Comparison of ENCODE assay signal across 8 mouse cellular contexts in genomic region chr17:65884061-65884669, GRCm38 (mm10). TPM values are rescaled to one million over a fixed set of nuclear protein-coding genes. Genes with fewer than 3 reads are reported as not detected.
DNase-seq lines count a peak whose midpoint lies in the region; ATAC-seq lines count a peak whose summit lies in the region.

No protein-coding gene starts in this region.

- WGBS in midbrain, embryonic 10.5 days = under 1% methylated on average over 56 of the region's 56 CpGs
- under 1% methylated on average over 55 of the region's 56 CpGs for WGBS in stomach, embryonic 15.5 days

- peak overlapping the region; percentile 98 for H3K4me3 ChIP-seq in midbrain, embryonic 10.5 days
- H3K4me3 ChIP-seq in stomach, embryonic 15.5 days (replicated peaks) = peak overlapping the region; percentile 88

- ATAC-seq in granulocyte monocyte progenitor cell, adult 5-6 weeks (replicated peaks; ENCODE audit: poor library complexity, severe bottlenecking) = peak; percentile 15
- peak; percentile 4; the same call in 1 of the 2 replicates for ATAC-seq in stomach, embryonic 15.5 days (ENCODE audit: insufficient read depth, low FRiP score, low read depth)

- peak overlapping the region; percentile 89 for H3K4me2 ChIP-seq in stomach, embryonic 15.5 days

- peak overlapping the region; percentile 91 for H3K27ac ChIP-seq in midbrain, embryonic 10.5 days (replicated peaks)
- peak overlapping the region; percentile 98 for H3K27ac ChIP-seq in stomach, embryonic 15.5 days

- H3K4me1 ChIP-seq in midbrain, embryonic 10.5 days = peaks cover 33% of the 10 kb centered on the region
- H3K4me1 ChIP-seq in stomach, embryonic 15.5 days = no peaks in the 10 kb centered on the region

- DNase-seq in cerebellum, adult 9-11 months = peak; percentile 82
- DNase-seq in cerebellum, postnatal 14 days = no peak
- DNase-seq in 416B (ENCODE audit: low read depth) = peak; percentile 41
- peak; percentile 28 for DNase-seq in c-Kit-negative CD71-positive TER-119-positive erythroid progenitor cells, embryonic 14.5 days (ENCODE audit: low read depth, low spot score)
- peak; percentile 53 to 68 for DNase-seq in kidney, postnatal 36 days
- DNase-seq in midbrain, embryonic 10.5 days (ENCODE audit: low spot score) = no peak

- H3K9ac ChIP-seq in stomach, embryonic 15.5 days = peak overlapping the region; percentile 91

- H3K27me3 ChIP-seq in midbrain, embryonic 10.5 days (ENCODE audit: low read depth, poor library complexity, severe bottlenecking) = no peaks in the 10 kb centered on the region
- no peaks in the 10 kb centered on the region for H3K27me3 ChIP-seq in stomach, embryonic 15.5 days (replicated peaks)

- no peaks in the 10 kb centered on the region for H3K36me3 ChIP-seq in midbrain, embryonic 10.5 days
- 0 out of 2 replicates have a peak, but pooled peaks cover 3% of the 10 kb centered on the region for H3K36me3 ChIP-seq in stomach, embryonic 15.5 days

- no peaks in the 10 kb centered on the region for H3K9me3 ChIP-seq in midbrain, embryonic 10.5 days (replicated peaks)
- H3K9me3 ChIP-seq in stomach, embryonic 15.5 days = no peaks in the 10 kb centered on the region

RNA-seq across cellular contexts. Expression of gene Ralbp1, which starts 1.4 kb away (rescaled TPM):
- 40.5 and 41.4 TPM in 2 replicates for total RNA-seq in granulocyte monocyte progenitor cell, adult 5-6 weeks (2014; fragmentation: Nextera tagmentation)
- total RNA-seq in granulocyte monocyte progenitor cell, adult 5-6 weeks (2017) = 71.5 and 76.3 TPM in 2 replicates
- 49.3 and 51.6 TPM in 2 replicates for polyA plus RNA-seq in midbrain, embryonic 10.5 days (2016; fragmentation: Nextera tagmentation; extraction: Ambion mirVana)
- 80.9 and 95.3 TPM in 2 replicates for polyA plus RNA-seq in stomach, embryonic 15.5 days (2015; fragmentation: Nextera tagmentation; extraction: Ambion mirVana)

Comparison
In these comparisons a context has a peak if more than half of its experiments do, and no peak if none do; other contexts are left out.
1. DNase-seq: peak in cerebellum, adult 9-11 months (single experiment), 416B (single experiment), c-Kit-negative CD71-positive TER-119-positive erythroid progenitor cells, embryonic 14.5 days (single experiment) and kidney, postnatal 36 days (2 of 2); none in cerebellum, postnatal 14 days (0 of 2) and midbrain, embryonic 10.5 days (single experiment).